13 mouse cellular contexts compared by ENCODE assay signal in the genomic region with DNA sequence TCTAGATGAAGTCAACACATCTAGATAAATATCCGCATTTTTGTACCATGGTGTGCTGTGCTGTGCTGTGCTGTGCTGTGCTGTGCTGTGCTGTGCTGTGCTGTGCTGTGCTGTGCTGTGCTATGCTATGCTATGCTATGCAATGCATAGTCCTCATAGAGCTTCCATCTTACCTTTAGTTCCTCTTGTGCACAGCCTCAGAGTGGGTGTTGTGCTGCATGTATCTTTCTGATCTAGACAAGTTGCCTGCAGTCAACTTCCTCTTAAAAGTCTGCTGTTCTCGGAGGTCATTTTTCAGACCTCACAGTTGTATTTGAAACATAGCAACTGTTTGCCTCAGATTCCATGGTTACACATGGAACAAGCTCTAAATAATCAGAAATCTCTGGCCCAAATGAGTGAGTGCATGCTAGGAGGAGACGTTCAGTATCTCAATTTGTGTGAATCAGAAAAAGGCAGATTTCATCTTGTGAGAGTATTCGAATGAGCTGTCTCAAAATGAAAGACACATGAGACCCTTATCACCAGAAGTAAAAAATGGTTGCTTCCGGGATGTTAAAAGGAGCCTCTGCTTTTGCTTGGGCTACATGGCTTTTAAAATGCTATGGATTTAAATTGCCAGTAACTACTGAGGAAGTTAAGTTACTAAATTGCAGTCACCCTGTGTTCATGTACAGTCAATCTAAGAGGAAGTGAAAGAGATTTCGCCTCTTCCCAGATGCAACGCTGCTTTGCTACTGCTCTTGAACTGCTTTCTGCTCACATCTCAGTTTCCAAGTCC.
A peak's percentile ranks its signal among the peaks of the same experiment; 100 is the strongest.
DNase-seq lines count a peak whose midpoint lies in the region; ATAC-seq and TF ChIP-seq lines count a peak whose summit lies in the region.
"Had no signal": no experiment of that assay in that cellular context is flagged by ENCODE, and none has a peak within 500 bp of the region (broad histone marks: within the 10 kb centered on the region; RNA-seq: fewer than 3 reads in every experiment).

No protein-coding gene starts in this region.

- no peak for TF ChIP-seq CTCF in MEL (IDR thresholded peaks at IDR 0.05 in 2 of 3, conservative IDR thresholded peaks at IDR 0.05 in 1 of 3; ENCODE audit: control insufficient read depth in 1 of 3, insufficient read depth in 1 of 3, low read depth in 2 of 3, low read length in 3 of 3, poor library complexity in 1 of 3, severe bottlenecking in 1 of 3)

- peaks cover 2 to 8% of the 10 kb centered on the region in 2 experiments; a peak in 3 of 4 replicates for H3K4me1 ChIP-seq in MEL (ENCODE audit: control insufficient read depth in 1 of 2, insufficient read depth in 2 of 2, low read length in 2 of 2)
- H3K4me1 ChIP-seq in hindbrain, embryonic 13.5 days (replicated peaks), result no peaks in the 10 kb centered on the region

- peak overlapping the region; percentile 47 for H3K9ac ChIP-seq in MEL (ENCODE audit: control insufficient read depth, low read depth, low read length, poor library complexity, severe bottlenecking)
- no peak overlapping the region for H3K9ac ChIP-seq in hindbrain, embryonic 13.5 days
- H3K9ac ChIP-seq: forebrain, embryonic 12.5 days; liver, embryonic 14.5 days had no signal

- ATAC-seq in granulocyte monocyte progenitor cell, adult 5-6 weeks (replicated peaks; ENCODE audit: poor library complexity, severe bottlenecking), result peak; percentile 92
- peak; percentile 86 for ATAC-seq in neutrophil, adult 5-6 weeks (ENCODE audit: extremely low read depth, insufficient number of reproducible peaks, low FRiP score, poor library complexity, severe bottlenecking)
- ATAC-seq in hindbrain, embryonic 13.5 days (ENCODE audit: low FRiP score), result no peak
- ATAC-seq: hindbrain, postnatal 0 days had no signal

- no peak for TF ChIP-seq RAD21 in MEL (IDR thresholded peaks at IDR 0.05; ENCODE audit: low read depth, low read length)

- no peak overlapping the region for H3K4me2 ChIP-seq in hindbrain, embryonic 13.5 days
- H3K4me2 ChIP-seq: forebrain, embryonic 12.5 days had no signal

- TF ChIP-seq POLR2A in MEL (IDR thresholded peaks at IDR 0.05; ENCODE audit: control insufficient read depth in 1 of 2, insufficient read depth in 1 of 2, low read depth in 1 of 2, low read length in 2 of 2, poor library complexity in 1 of 2), result no peak

- no peaks in the 10 kb centered on the region for H3K9me3 ChIP-seq in MEL (replicated peaks; ENCODE audit: insufficient read depth, low read length)
- H3K9me3 ChIP-seq in hindbrain, embryonic 13.5 days, result no peaks in the 10 kb centered on the region
- H3K9me3 ChIP-seq: forebrain, embryonic 12.5 days had no signal

- no peaks in the 10 kb centered on the region for H3K79me2 ChIP-seq in MEL (ENCODE audit: control insufficient read depth, insufficient read depth, low read length, poor library complexity)

- WGBS in hindbrain, embryonic 13.5 days, result 92% methylated on average over 7 of the region's 7 CpGs

- no peaks in the 10 kb centered on the region for H3K27me3 ChIP-seq in MEL (ENCODE audit: control insufficient read depth in 1 of 2, insufficient read depth in 2 of 2, low read length in 2 of 2)
- H3K27me3 ChIP-seq in hindbrain, embryonic 13.5 days, result no peaks in the 10 kb centered on the region
- H3K27me3 ChIP-seq: forebrain, embryonic 12.5 days had no signal

- H3K36me3 ChIP-seq in MEL (ENCODE audit: control insufficient read depth in 1 of 2, insufficient read depth in 2 of 2, low read length in 2 of 2), result peaks cover 0 to 14% of the 10 kb centered on the region in 2 experiments; a peak in 2 of 4 replicates
- H3K36me3 ChIP-seq in hindbrain, embryonic 13.5 days, result peaks cover 4% of the 10 kb centered on the region; the same call in 1 of the 2 replicates

- H3K27ac ChIP-seq in MEL (ENCODE audit: control insufficient read depth, low read depth, low read length), result peak overlapping the region; percentile 83
- H3K27ac ChIP-seq in hindbrain, embryonic 13.5 days, result no peak overlapping the region
- H3K27ac ChIP-seq: forebrain, embryonic 12.5 days; hindbrain, postnatal 0 days; liver, embryonic 14.5 days had no signal

- TF ChIP-seq EP300 in MEL (IDR thresholded peaks at IDR 0.05; ENCODE audit: low read depth in 1 of 2, low read length in 2 of 2), result peak in 1 of 2 experiments; percentile 38; a peak in 1 of 4 replicates

- H3K4me3 ChIP-seq in MEL (ENCODE audit: control insufficient read depth in 1 of 2, insufficient read depth in 1 of 2, low read depth in 2 of 2, low read length in 2 of 2), result peak overlapping the region; percentile 25 to 42
- no peak overlapping the region for H3K4me3 ChIP-seq in hindbrain, embryonic 13.5 days
- H3K4me3 ChIP-seq: forebrain, embryonic 12.5 days had no signal

- peak; percentile 61 for DNase-seq in lung, postnatal 36 days
- DNase-seq in lung, adult 18-20 months, result no peak
- DNase-seq in MEL (ENCODE audit: low read depth, low spot score), result peak; percentile 89
- DNase-seq in adrenal gland, adult 8-10 months, result no peak
- DNase-seq: cerebellum, postnatal 36 days; gastrocnemius, postnatal 36 days; right cerebral cortex, adult 18-20 months had no signal

TF ChIP-seq in MEL, 35 proteins besides CTCF, POLR2A, EP300 and RAD21:
- TF ChIP-seq CHD1 (IDR thresholded peaks at IDR 0.05; ENCODE audit: low read depth, low read length) (no peak), RCOR1 (IDR thresholded peaks at IDR 0.05; ENCODE audit: low read depth, low read length) (peak; percentile 49), UBTF (IDR thresholded peaks at IDR 0.05; ENCODE audit: borderline replicate concordance, insufficient read depth, low read depth, low read length) (no peak), HCFC1 (IDR thresholded peaks at IDR 0.05; ENCODE audit: low read depth, low read length) (0 out of 2 replicates have a peak, but pooled peaks have one; percentile 15), MYC (IDR thresholded peaks at IDR 0.05; ENCODE audit: low read depth, low read length) (0 out of 2 replicates have a peak, but pooled peaks have one; percentile 14), SIN3A (IDR thresholded peaks at IDR 0.05; ENCODE audit: low read length) (peak; percentile 58), TBP (IDR thresholded peaks at IDR 0.05; ENCODE audit: low read depth, low read length) (0 out of 2 replicates have a peak, but pooled peaks have one; percentile 10), NRF1 (IDR thresholded peaks at IDR 0.05; ENCODE audit: insufficient read depth, low read depth, low read length, poor library complexity, severe bottlenecking) (no peak), ETS1 (IDR thresholded peaks at IDR 0.05; ENCODE audit: low read depth, low read length) (peak; percentile 32; the same call in 1 of the 2 replicates), GATA1 (IDR thresholded peaks at IDR 0.05; ENCODE audit: low read depth, low read length) (peak; percentile 58; the same call in 1 of the 2 replicates), E2F4 (IDR thresholded peaks at IDR 0.05; ENCODE audit: borderline replicate concordance, low read depth, low read length) (no peak), MXI1 (IDR thresholded peaks at IDR 0.05; ENCODE audit: low read depth, low read length) (peak; percentile 22; the same call in 1 of the 2 replicates), USF1 (IDR thresholded peaks at IDR 0.05; ENCODE audit: low read depth, low read length) (no peak), NELFE (IDR thresholded peaks at IDR 0.05; ENCODE audit: low read depth, low read length) (peak; percentile 18; the same call in 1 of the 2 replicates)

Comparison
In these comparisons a context has a peak if more than half of its experiments do, and no peak if none do; other contexts are left out.
1. DNase-seq: peak in lung, postnatal 36 days (single experiment) and MEL (single experiment); none in lung, adult 18-20 months (0 of 2) and adrenal gland, adult 8-10 months (single experiment).